Mouse (Mus musculus): Measurements from ENCODE around the gene Lenep. TPM values are rescaled to one million over a fixed set of nuclear protein-coding genes. Genes with fewer than 3 reads are reported as not detected.

The Lenep gene
- total RNA-seq, 2 experiments from 2014 or later: 0.30 TPM; not detected in 1

DNA sequence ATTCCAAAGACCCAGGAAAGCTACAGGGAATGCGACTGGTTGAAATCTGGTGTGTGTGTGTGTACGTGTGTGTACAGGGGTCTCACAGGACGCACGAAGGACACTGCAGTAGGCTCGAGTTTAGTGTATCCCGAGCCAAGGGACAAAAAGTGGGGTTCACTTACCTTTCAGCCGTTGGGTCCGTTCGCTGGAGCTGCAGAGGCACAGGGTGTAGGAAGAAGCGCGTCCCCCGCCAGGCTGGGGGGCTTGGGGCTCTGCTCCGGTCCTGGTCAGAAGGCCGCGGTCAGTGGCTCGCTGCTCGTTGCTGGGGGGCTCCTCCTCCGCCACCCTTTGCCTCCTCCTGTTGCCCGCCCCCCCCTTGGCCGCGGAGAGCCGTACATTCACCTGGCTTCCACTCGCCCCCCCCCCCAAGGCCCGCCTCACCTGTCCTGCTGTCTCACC is 9.7 kb downstream of the Lenep start:
- DNase-seq (ENCODE audit: low spot score in 2 of 2): peak; percentile 41 to 50

DNA sequence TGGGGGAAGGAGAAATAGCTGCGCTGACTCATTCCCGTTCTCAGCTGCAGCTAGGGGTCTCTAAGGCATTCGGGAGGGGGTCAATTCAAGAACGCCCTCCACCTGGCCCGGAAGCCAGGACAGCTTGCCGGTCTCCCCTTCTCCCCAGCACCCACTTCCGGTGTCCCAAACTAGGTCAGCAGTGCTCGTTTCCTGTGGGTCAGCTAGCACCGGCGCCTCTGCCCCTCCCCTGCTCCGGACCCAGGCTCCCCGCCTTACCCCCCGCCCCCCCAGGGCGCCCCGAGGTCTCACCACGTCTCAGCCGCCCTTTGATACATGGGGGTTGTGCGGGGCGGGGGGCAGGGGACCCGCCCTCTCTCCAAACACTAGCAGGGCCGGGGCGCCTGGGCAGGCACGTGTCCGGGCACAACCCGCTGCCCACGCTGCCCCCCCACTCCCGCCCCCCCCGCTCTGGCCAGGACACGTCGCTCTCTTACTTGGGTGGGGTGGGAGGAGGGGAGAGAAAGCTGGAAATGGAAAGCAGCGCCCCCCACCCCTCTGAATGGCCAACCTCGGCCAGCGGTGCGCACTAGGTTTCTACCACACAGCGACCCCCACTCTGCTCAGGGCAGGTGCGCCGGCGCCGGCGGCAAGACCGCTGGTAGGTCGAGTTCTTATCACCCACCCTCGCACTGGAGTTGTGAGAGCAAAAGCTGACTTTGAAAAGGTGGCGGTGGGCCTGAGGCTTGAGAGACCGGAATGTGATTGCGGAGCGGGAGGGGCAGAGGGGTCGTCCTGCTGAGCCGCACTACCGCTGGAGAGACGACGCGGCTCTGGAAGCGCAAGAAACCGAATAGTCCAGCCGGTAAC is 10.7 kb downstream of the Lenep start:
- peak; percentile 63 to 72 for DNase-seq (ENCODE audit: low spot score in 2 of 2)

DNA sequence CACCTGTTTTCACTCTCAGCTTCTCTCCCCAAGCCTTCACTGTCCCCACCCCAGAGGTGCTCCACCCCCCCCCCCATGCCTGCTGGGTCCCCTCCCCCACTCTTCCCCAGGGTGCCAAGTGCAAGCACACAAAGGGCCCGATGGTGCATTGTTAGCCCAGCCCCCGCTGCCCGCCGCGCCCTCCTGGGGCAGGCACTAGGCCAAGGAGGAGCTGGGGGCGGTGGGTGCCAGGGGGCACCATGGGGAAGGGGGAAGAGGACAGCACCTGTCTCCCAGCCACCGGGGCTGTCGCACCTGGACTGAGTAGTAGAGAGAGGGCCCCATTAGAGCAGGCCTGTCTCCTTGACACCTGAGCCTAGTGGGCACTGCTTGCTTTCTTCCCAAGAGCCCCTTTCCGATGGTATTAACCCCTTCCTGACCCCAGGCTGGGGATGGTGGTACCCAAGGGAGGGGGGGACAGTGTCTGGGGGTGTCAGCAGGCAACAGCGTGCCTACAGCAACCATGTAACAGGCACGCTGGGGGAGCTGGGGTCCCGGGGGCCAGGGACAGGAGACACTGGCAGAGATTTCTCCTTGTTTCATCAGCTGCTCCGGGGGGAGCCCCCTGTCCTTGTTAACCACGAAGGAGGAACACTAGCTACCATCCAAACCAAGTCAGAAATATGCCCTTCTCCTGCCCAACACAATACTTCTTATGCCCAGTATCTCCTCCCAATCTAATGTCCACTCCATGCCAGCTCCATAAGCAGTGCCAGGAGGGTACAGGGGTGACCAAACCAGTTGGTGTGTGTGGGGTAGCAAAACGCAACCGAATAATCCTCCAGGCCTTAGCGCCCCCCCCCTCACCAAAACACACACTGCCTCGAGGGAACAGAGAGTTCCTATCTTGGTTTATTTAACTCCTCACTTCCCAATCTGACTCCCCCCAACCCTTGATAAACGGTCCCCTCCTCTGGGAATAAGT is 11.6 kb downstream of the Lenep start:
- peak in 1 of 2 experiments; percentile 51 for DNase-seq (ENCODE audit: low spot score in 2 of 2)

DNA sequence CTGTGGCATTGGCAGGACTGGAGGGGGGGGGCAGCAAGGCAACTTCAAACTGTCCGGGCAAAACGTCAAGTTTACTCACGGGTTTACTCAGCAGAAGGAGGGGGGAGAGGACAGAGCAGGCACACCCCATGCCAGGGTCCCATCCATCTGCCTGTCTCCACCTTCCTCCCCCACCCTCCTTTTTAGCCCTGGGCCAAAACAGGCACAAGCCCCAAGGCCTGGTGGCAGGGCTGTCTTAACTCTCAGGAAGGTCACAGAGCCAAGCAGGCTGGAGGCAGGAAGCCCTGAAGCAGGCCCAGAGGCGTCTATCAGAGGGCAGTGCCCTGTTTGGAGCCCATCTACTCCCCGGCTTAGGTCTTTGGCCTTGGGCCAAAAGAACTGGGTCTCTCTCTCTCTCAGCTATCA is 12.5 kb downstream of the Lenep start:
- peak in 1 of 2 experiments; percentile 70 for DNase-seq (ENCODE audit: low spot score in 2 of 2)

DNA sequence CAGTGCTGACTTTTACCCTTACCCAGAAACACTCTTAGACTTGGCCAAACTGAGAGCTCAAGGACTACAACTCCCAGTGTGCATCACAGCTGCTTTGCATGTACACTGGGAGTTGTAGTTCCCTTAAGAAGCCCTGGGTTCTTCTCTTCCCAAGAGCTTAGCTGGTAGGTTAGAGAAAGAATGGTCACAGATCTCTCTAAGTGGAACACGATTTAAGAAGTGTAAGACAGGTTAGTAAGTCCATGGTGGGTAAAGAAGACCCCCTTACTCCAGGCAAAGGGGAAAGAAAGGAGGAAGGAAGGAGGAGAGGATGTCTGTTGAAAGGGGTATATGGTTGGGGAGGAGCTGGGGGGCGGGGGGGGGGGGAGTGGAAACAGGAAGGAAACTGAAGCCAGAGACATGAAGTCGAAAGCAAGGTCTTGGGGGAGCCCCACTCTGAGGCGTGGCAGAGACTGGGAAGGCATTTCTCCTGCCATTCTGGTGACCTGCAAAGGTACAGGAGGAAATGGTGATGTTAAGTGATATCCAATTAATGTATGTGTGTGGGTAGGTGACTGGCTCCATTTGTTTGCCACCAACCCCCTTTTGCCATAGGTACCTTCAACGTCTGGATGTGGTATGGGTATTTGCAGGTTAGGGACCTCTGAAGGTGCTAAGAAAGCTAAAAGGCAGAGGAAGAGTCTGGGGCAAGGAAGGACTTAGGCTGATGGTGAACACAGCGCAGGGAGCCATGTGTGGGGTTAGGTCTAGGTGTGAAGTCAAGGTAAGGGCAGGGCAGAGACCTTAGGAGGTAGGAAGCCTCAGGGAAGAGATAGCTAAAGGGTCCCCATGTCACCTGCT is 13.5 kb downstream of the Lenep start:
- no peak for DNase-seq (ENCODE audit: low spot score in 2 of 2)

DNA sequence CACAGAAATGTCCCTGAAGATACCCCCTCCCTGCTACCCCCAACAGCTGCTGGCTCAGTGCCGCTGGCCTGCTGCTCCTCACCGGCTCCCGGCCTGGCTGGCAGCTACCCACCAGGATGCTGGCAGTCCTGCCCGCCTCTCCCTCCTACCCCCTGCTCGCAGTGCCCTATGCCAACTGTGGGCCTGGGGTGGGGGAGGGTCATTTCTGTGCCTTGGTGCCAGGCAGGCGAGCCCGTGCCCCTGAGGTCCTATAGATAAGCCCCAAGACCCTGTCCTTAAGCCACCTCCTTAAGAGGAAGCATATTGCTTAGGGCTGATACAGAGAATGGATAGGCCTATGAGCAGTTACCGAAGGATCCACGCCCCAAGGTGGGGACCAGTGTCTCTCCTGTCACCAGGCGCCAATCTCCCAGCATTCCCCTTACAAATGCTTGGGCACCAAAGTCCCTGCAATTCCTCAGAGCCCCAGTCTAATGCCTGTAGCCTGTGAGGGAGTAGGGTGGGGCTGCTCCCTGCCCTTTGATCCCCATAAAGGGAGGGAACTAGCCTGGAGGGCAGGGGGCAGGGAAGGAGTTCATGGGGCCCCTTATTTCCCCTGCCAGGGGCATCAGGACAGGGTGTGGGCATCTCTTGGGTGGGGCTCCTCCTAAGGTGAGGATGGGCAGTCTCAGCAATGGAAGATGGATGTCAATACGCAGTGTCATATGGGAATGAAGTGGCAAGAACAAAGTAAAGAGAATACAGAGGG is 14.3 kb downstream of the Lenep start:
- DNase-seq (ENCODE audit: low spot score in 2 of 2): no peak

DNA sequence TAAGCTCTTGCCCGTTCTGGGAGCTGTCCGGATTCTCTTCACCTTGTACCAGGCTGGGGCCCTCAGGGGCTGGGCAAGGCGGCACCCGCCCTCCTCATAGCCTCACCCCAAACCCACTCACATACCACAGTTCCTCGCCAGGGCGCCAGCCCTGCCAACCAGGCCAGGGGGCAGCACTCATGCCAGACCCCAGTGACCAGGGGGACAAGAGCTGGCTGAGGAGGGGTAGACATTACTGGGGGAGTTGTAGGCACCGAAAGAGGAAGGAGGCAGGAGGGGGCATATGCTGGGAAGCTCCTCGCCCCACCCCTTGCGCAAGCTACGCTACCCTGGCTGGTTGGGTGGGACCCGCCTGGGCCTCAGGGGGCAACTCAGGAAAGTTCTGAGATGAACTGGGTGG is 15.0 kb downstream of the Lenep start:
- no peak for DNase-seq (ENCODE audit: low spot score in 2 of 2)

DNA sequence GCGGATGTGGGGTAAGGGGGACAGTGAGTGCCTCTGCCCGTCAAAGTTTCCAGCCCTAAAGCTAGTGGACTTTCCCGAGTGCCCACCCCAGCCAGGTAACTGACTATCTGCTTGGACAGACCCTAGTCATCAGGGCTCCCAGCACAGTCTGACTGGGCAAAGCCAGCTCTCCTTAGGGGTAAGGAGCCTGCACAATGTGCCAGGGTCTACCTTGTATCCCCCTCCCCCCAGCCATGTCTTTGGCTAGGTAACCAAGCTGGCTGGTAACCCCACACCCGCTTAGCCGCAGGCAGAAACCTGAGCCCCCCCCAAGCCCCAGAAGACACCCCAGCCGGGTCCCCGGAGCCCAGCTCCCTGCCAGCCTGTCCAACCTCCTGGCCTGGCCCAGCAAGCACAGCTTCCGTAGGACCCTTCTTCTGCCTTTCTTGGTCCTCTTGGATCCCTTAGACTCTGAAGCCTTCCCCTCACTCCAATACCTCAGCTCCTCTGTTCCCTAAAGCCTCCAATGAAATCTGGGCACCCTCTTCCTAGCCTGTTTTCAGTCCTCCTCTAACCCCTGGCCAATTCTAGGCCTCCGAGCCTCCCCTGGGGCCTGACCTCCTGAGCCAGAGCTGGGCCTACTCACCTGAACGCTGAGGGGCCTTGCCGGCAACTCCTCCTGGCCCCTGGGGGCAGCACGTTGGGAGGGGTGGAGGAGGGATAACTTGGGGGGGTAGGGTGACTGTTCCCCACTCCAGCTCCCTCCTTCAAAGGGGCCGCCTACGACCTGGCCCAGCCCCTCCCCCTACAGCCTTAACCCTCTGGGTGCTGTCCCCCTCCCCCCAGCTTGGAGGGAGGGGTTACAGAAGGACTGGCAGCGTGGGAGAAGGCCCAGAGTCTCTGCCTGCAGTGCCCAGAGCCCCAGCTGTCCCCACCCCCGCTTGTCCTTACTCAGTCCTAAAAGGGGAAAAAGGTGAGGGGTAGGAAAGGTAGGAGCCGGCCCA is 15.9 kb downstream of the Lenep start:
- DNase-seq (ENCODE audit: low spot score in 2 of 2): no peak

DNA sequence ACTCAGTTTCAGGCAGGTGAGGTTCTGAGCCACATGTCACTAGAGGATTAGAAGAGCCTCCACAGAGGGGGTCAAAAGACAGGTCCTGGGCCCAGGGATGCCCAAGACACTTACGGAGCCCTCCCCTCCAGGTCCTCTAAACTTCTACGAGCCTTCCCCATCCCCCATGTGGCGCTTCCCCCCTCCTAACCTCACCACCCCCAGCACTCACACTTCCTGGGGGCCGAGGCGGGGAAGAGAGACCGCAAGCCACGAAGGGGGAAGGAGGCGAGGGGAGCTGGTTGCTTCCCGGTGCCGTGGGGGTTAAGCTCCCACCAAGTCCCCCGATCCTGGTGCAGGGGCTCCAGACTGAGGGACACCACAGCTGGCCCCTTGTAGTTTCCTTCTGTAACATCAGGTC is 17.1 kb downstream of the Lenep start:
- no peak for DNase-seq (ENCODE audit: low spot score in 2 of 2)

DNA sequence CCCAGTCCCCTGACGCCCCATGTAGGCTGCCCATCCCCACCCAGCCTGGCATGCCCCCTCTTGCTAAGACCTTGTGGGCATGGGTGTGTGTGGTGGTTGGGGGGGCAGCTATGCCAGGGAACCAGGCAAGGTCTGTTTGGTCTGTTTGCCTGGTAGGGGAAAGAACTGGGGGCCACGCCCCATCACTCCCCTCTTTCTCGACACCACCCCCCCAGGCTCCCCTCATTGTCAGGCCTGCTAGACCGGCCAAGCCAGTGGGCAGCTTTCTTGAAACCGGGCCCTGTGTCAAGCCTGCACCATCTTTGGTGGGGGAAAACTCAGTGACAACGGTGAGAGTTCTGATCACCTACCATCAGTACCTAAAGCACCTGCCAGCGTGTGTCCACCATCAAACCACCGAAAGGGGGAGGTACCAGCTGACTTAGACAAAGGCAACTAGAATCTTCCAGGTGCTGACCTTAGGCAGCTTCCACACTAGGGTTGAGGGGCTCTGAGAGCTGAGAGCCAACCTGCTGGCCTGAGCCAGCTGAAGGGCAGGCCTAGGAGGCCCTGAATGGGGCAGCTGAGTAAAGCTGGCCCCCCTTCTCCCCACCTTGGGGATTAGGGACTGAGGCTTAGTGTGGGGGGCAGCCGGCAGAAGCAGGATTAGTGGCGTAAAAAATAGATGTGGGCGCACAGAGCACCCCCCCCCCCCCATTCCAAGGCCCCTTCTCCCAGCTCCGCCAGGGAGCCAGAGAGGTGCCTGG is 18.1 kb downstream of the Lenep start:
- DNase-seq (ENCODE audit: low spot score in 2 of 2): no peak

DNA sequence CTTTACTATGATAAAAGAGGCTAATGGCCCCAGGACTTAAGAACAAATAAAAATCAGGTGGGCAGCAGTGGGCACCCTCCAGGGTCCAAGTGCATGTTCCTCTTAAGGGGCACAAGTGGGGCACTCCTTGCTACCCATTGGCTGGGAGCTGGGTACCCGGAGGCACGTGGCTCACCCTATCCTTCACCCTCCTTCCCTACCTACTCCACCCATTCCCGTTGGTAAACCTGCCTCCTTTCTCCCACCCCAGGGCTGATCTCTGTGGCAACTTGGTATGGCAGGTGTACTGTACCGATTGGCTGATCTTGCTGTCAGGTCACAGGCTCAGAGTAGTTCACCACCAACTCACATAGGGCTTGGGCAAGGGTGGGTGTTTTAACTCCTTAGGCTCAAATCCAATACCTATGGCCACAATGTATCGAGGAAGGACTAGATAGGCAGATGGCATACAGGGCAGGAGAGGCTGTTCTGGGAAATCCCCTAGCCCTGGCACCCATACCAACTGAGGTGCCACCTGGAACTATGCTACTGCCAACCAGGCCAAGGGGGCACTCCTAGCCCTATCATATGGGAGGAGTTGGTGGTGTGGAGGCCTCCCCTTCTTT is 18.8 kb downstream of the Lenep start:
- DNase-seq (ENCODE audit: low spot score in 2 of 2): no peak

DNA sequence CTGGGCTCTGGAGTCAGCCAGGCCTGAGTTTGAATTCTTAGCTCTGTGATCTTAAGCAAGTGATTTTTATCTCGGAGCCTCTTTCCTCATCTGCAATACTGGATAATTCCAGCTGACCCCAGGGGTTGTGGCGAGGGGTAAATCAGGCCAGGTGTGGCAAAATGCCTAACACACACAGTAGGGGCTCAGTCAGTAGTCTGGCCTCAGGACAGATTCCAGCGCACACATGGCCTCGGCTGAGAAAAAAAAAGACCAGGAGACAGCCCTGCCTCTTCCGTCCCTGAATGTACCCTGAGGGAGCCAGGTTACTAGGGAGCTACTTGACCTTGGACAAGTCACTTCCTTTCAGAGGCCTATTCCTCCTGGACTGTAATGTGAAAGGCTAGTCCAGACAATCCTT is 19.6 kb downstream of the Lenep start:
- DNase-seq (ENCODE audit: low spot score in 2 of 2): no peak

DNA sequence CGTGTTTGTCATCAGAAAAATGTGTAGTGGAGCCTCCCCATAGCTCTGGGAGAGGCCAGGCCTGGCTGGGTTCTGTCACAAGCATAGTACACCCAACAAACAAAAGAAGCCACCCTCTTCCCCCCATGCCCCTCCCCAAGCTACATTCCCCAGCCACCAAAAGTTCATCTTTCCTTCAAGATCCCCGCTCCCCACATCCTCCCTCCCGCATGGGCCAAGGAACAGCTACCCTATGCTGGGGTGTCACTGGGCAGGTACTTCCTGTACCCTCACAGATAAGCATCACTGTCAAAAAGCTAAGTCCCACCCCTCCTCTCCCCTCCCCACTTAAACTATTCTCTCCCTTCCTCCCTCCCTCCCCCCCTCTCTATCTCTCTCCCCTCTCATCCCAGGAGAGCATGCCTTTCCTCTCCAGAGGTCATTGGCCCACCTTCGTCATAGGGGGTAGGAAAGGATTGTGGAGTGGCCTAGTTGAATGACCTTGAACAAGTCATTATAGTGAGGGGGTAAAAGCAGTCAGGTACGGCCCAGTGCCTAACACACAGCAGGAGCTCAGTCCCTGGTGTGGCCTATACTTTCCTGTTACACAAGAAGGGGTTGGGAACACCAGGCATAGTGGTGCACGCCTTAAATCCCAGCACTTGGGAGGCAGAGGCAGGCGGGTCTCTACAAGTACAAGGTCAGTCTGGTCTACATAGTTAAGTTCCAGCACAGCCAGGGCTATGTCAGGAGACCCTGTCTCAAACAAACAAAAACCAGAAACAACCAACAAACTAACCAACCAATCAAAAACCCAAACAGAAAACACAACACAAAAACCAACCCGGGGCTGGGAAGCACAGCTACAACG is 20.3 kb downstream of the Lenep start:
- DNase-seq (ENCODE audit: low spot score in 2 of 2): no peak

DNA sequence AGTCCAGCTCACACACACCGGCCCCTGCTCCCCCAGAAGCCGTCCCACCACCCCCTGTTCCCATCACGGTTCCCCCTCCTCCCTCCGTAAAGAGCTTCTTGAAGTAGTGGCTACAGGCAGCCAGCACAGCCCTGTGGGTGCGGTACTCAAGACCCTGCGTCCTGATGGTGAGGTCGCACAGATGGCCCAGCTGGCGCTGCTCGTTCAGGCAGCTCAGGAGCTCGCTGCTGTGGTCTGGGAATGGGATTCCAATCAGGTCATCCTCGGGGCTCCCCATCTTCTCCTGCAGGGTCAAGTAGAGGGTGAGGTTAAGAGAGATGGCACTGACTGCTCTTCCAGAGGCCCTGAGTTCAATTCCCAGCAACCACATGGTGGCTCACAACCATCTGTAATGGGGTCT is 21.4 kb downstream of the Lenep start:
- no peak for DNase-seq (ENCODE audit: low spot score in 2 of 2)

DNA sequence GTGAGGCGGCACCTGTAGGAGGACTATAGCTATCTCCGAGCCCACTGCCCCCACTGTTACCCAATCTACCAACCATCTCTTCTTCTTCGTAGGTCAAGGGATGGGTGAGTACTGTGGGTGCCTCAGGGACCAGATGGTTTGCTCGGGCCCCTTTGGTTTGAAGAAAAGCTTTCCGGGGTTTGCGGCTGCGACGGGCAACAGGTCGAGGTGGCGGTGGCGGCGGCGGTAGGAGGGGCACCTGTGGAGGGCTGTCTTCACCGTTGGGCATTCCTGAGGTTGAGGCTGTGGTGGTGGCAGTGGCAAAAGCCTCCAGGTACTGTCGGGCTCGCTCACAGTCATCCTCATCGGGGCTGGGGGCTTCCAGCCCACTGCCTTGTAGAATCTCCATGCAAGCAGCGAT is 21.9 kb downstream of the Lenep start:
- no peak for DNase-seq (ENCODE audit: low spot score in 2 of 2)

DNA sequence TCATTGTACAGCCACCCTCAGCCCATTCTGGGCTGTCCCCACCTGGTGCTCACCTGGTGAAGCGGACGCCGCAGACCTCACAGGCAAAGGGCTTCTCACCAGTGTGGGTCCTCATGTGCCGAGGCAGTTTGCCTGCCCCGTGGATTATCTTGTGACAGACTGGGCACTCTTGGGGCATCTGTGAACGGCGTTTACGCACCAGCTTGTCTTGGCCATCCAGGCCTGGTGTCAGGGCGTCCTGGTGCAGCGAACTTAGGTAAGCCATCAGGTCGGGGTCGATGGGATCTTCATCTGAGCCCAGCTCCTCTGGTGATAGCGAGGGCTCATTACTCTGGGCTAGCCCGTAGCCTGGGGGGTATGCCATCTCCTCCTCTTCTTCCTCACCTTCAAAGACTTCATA is 22.3 kb downstream of the Lenep start:
- no peak for DNase-seq (ENCODE audit: low spot score in 2 of 2)

Data from adrenal gland, adult 18-20 months (tissue).